Mouse (Mus musculus): ENCODE measurements around the gene Ryr1.

The Ryr1 gene

DNA sequence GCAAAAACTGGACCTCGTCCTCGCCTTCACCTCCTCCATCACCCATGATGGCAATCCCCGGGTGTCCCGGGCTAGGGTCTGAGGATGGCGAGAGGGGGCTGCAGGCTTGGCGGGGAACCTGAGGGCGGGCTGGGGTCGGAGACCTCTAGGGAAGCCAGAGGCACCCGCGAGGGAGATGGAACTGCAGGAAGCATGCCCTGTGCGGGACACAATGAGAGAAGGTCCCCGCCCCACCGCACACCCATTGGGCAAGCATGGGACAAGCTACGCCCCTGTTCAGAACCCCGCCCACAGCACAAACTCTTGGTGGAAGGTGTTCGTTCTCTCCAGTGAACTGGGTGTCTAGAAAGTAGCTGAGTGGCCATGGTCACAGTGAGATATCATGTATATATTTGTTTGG lies at the start of gene Ryr1:
Gene Ryr1, minus strand, starts transcription at position 210 of the 400 bp plus-strand sequence.
- peak; percentile 95 for DNase-seq (ENCODE audit: low read depth, low spot score)

DNA sequence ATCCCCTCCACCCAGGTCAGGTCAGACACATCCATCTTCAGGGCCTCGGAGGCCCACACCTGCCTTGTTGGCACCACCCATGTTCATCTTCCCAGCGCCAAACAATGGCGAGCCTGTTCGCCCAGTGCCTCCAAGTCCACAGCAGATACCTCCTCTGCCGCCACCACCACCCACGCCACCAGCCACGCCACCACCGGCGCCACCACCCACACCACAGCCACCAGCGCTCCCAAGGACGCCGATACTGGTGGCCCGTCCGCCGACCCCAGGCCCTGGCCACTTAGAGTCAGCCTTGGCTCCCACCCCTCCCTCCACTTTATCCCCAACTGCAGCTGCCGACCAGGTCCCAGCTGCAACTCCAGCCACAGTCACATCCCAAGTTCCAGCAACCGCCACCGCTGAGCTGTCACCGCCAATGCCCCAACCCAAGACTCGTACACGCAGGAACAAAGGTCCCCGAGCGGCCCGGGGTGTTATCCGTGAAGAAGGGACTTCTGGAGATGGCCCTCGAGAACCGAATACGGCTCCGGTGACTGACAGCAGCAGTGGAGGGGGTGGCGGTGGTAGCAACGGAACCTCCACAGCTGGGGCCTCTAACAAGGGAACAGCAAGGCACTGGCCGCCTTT lies 47.5 kb upstream of the Ryr1 start:
- DNase-seq (ENCODE audit: low read depth, low spot score): no peak

DNA sequence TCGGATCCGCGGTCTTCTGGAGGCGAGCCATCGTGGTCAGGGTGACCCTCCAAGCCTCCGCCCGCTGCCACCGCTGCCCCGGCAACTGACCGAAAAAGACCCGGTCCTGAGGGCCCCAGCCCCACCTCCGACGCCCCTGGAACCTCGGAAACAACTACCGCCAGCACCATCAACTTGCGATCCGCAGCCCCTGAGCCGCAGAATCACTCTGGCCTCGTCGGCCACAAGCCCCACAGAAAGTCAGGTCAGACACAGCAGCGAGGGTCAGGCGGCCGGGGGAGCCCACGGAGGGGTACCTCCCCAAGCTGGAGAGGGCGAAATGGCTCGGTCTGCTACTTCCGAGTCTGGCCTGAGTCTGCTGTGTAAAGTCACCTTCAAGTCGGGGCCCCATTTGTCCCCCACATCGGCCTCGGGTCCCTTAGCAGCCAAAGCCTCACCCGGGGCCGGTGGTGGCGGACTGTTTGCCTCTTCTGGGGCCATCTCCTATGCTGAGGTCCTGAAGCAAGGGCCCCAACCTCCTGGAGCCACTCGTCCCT lies 46.7 kb upstream of the Ryr1 start:
- no peak for DNase-seq (ENCODE audit: low read depth, low spot score)

DNA sequence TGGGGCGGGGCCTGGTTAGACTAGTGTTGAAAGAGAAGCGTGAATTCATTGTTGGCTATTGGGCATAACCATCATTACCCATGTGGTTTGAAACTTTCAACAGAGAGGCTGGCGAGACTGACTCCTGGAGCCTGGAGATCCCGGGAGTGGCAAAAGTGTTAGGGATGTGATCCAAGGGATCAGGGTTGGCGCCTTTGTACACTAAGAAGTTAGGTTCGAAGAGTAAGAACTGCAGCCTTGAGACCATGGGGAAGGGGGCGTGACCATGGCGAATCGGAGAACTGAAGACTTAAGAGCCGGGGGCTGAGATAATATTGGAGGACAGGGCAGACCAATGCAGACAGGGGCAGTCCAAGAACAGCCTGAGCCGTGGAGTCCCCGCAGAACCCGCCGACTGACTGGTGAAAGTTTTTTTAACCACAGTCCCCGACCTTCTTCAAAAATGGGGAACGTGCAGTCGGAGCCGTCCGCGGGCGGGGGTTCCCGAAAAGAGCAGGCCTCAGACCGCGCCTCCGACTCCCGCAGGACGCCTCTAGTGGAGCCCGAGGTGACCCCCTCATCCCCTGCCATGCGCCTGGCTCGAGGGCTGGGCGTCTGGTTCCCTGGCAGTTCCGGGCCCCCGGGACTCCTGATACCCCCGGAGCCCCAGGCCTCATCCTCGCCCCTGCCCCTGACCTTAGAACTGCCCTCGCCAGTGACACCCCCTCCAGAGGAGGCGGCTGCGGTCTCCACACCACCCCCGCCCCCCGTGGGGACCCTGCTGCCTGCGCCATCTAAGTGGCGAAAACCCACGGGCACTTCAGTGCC lies 46.0 kb upstream of the Ryr1 start:
- no peak for DNase-seq (ENCODE audit: low read depth, low spot score)

DNA sequence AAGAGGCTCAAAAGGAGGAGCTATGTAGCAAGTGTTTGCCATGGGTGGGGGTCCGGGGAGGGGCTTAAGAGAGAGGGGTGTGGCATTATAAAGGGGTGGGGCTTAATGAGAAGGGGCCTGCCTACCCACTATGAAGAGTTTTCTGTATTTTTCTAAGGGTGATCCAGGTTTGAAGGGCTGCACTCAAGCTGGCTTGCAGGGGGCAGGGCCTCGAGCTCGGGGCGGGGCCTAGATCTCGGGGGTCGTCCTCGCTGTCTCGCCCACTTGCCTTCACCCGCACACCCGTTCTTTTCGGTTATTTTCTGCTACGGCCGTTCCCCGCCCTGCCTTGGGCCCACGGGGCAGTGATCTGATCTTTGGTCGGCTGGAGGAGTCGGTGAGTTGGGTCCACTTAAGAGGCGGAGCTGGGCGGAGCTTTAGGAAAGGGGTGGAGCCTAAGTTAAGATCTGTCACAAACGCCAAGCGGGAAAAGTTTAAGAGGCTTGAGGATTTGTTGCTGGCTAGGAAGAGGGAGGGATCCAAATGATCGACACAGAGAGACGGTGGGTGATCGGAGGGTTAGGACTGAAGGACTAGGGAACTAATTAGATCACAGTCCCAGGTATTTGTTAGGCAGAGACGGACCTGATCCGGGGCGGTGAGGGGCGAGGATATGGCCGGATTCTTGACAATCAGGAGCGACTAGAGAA lies 45.2 kb upstream of the Ryr1 start, which contains the start of the genes Ggn and Spred3:
Gene Ggn, plus strand, starts transcription at position 145 of the 689 bp plus-strand sequence.
Gene Spred3, minus strand, starts transcription at position 346 of the 689 bp plus-strand sequence.
- DNase-seq (ENCODE audit: low read depth, low spot score): peak; percentile 92

DNA sequence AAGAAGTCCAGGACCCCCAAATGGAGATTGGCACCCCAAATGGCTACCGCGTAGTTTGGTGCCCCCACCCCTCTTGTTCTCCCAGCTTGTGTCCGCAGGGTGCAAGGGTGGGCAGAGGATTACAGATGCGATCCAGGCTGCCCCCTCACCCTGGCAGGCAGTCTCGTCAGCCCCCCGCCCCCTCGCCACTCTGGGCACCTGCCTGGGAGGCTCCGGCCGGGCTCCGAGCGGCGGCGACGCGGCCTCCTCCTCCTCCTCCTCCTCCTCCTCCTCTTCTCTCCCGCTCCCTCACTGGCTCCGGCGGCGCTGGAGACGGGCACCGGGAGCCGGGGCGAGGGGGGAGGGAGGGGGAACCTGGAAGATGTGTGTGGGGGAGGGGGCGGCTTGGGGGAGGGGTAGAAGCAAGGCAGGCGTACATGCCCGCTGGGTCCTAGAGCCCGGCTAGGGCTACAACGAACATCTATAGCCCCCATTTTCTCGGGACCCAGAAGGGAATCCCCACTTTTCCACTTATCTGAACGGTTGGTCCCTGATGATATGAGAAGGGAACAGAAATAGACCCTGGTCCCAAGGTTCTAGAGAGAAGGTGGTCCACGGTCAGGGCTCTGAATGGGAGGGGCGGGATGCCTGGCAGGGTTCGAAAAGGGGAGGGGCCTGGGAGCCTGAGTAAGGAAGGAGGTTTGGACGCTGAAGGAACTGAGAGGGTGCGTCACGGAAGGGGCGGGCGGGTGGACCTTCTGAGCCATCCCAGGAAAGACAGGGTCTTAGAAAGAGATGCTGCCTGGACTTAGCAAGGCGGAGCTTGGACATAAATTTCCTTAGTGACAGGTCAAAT lies 44.5 kb upstream of the Ryr1 start:
- peak; percentile 97 for DNase-seq (ENCODE audit: low read depth, low spot score)

DNA sequence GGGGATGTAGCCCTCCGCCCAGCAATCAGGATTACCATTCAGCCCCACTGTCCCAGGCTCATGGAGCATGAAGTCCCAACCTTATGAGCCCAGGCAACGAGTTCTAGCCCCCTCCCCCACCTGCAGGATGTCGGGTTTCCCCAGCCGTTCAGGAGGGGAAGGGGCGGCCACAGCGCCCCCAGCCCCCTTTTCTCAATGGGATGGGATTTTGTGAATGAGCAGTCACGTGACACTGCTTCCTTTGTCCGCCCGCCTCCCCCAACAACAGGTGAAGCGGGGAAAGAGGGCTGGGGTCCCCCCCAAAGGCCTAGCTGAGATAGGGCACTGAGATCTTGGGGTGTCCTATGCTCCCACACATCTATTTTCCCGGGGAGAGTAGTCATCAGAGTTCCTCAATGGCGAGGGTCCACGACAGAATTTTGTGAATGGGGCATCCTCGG lies 43.8 kb upstream of the Ryr1 start:
- peak; percentile 52 for DNase-seq (ENCODE audit: low read depth, low spot score)

DNA sequence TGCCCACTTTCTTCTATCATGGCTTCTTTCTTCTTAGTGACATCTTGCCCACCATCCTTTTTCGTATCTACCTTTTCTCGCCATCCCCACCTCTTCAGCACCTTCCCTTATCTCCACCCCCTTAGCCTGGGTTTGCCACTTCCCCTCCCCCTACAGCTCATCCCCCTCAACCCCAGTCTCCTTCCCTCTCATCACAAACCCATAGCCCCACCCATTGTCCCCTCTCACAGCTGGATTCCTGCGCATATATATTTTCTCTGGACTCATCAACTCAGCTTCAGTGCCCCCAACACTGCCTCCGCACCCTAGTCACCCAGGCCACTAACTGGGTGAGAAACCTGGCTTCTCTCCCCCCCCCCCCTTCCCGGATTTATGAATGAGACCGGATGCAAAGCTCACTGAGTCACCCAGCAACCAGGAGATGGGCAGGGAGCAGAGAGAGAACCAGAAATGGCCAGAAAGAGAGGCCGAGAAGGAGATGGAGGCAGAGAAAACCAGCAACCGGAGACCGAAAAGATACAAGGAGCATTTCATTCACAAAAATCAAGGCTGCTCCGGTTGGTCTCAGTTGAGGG lies 43.2 kb upstream of the Ryr1 start:
- peak; percentile 52 for DNase-seq (ENCODE audit: low read depth, low spot score)

DNA sequence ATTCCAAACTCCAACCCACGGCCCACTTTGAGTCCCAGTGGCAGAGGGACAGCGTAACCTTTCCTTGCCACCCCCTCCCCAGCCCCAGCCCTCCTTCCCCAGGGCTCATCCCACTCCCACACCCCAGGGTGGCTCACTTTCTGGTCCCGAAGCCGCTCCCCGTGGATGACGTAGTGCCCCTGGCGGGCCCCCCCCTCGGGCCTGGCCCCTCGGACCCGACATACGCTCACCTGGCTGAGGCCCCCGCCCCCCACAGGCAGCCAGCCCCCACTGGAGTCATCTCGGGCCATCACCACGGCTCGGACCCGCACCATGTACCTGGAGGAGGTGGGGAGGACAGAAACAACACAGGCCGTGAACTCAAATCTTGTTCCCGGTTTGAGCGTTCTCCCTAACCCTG lies 42.7 kb upstream of the Ryr1 start:
- DNase-seq (ENCODE audit: low read depth, low spot score): no peak

DNA sequence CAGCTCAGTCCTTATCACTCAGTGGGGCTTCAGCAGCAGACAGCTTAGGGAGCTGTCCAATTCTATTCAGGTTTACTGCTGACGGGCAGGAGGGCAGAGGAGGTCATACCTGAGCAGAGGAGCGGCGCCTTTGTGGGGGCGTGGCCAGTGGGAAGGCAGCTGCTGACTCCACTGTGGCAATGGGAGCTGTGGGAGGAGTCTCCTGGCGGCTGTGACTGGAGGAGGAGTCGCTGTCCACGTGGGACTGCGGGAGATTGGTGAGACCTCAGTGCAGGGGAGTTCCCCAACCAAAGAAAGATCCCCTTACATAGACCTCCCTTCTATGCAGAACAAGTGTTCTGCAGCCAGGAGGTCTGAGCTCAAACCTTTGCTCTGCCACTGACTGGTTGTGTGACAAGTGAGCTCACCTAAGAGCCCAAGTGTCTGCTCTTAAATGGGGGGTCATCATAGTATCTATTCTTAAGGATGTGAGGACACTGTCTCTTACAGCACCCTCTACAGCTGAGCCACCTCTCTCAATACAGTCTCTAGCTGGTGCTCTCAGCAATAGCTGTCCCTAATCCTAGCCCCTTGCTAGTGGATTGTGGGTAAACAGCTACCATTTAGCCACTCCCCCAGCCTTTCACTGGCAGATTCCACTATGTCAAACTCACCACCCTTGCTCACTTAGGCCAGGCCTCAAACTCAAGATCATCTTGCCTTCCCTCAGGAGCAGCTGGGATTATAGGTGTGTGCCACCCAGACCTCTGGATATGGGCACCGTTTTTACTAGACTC lies 38.0 kb upstream of the Ryr1 start:
- DNase-seq (ENCODE audit: low read depth, low spot score): peak; percentile 99

DNA sequence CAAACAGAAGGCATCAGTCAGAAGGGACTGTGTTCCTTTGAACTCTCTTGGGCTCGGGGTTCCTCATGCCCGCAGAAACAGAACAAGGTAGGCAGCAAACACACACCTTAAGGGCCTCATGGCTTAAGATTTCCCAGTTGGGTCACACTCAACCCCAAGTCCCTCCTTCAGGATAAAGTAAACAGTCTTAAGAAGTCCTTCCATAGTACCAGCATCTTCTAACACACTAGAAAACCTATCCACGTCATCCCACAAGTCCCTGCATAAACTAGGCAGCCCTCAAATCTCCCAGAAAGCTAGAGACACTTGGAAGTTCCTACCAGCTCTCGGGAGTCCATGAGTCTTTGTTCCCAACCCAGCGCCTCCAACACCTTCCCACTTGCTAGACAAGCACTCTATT lies 37.3 kb upstream of the Ryr1 start:
- DNase-seq (ENCODE audit: low read depth, low spot score): no peak

DNA sequence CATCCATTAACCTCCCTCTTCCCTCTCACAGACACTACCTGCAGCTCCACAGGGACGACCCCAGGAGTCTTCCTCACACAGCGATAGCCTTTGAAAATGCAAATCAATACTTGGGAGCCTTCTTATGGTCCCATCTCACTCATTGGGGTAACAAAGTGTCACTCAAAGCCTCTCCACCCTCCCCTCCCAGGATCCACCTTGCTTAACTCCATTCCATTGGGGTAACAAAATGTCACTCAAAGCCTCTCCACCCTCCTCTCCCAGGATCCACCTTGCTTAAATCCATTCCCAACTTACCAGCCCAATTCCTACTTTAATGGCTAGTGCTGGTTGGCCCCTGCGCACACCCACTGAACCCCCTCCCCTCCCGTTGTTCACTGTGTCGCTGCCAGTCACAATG lies 33.3 kb upstream of the Ryr1 start:
- peak; percentile 99 for DNase-seq (ENCODE audit: low read depth, low spot score)

DNA sequence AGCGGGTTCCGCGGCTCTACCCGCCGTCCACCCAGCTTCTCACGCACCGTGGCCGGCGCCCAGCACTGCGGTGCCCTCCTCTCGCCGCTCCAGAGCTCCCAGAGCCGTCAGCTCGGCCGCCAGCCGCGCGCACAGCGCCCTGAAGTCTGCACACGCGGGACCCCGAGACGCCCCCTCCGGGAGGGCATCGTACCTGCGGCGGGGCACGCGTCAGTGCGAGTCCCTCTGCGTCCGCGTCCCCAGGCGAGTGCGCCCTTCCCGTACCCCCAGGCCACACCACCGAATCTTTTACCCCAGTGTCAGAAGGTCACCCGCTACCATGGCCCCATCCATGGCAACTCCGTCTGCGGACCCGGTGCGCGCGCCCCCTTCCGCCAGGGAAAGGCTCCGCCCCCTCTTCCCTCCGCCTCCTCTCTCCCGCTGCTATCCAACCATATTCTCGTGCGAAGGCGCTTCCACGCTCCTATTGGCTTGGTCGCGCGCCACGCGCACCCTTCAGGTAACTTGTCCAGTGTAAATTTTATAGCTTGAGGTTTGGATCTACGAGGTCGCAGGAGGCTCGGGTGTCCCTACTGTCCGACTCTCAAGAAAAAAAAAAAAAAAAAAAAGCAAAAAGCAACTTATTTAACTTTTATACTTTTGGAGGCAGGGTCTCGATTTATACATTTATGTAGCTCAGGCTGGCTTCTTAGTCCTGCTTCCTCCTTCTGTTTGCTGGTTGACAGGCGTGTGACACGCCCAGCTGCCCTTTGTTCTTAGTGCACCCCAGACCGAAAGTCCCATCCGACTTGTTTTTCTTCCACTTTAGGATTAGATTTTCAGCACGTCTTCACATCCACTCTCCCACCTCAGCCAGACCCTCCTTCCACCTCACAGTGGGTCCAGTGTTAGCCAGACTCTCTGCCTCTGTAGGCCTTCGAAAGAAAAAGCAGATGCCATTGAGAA lies 31.1 kb upstream of the Ryr1 start, which contains the start of gene Fam98c:
Gene Fam98c, minus strand, starts transcription at position 397 of the 945 bp plus-strand sequence.
- peak; percentile 93 for DNase-seq (ENCODE audit: low read depth, low spot score)

DNA sequence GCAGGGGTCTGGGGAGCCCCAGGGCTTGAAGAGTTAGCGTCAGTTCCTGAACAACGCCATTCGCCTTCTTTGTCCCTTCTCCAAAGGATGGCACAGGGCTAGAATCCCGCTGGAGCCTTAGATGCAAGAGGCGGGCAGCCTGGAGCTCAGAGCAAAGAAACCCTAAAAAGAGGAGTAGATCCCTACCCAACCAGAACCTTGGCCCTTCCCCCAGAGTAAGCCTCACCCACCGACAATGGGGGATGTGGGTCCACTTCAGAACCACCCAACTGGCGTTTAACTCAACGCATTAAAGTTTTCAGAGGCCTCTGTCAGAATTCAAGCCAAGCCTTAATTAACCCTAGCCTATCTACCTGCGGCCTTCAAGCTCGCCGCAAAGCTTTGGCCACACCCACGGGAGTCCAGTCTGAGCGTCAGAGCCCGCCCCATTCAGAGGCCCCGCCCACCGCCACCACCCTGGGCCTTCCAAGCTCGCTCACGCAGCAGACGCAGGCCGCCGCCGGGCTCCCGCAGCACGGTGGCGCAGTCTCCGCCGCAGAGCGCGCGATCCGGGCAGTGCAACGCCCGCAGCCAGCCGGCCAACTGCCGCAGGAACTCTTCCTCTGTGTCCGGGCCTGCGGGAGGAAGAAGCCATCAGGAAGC lies 30.3 kb upstream of the Ryr1 start:
- DNase-seq (ENCODE audit: low read depth, low spot score): peak; percentile 93

DNA sequence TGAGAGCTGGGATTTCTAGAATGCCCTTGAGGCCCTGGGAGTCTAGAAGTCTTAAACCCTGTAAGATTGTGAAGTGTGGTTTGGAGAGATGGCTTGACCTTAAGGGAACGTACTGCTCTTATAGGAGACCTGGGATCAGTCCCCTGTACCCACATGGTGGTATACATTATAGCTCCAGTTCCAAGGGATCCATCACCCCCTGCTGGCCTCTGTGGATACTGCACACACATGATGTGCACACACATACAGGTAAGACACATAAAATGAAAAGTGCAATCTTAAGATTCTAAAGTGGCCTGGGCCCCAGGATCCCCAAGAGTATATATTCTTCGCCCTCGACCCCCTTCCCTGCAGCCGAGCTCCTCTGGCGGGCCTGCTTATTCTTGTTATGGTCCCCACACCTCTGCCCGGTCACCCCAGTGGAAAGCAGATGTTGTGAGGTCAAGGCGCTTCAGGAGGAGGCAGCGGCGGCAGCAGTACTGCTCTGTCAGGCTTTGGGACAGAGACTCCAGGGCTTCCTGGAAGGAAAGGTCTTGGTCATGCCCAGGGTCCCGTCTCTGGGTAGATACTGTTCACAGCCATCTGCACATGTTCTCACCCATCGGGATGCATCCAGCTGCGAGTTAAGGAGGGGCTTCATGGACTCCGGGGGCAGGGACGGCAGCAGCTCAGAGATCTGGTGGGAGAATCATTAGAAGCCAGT lies 29.2 kb upstream of the Ryr1 start:
- DNase-seq (ENCODE audit: low read depth, low spot score): peak; percentile 86

DNA sequence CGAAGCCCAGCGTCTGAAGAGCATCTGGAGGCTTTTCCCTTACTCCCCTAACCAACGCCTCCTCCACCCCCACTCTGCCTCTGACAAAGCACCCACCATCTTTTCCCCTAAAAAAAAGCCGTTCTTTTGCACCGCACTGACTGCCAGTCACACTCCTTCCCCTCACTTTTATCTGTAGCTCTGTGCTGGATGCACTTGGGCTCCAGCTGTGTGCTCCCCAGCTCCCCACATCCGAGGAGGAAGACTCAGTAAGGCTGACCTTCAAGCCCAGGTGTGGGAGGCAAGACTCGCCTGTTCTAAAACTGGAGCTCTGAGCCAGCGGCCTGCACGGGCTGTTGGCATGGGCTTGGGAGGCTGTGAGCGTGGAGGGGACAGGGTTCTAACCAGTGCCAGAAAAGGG lies 26.5 kb upstream of the Ryr1 start:
- no peak for DNase-seq (ENCODE audit: low read depth, low spot score)

DNA sequence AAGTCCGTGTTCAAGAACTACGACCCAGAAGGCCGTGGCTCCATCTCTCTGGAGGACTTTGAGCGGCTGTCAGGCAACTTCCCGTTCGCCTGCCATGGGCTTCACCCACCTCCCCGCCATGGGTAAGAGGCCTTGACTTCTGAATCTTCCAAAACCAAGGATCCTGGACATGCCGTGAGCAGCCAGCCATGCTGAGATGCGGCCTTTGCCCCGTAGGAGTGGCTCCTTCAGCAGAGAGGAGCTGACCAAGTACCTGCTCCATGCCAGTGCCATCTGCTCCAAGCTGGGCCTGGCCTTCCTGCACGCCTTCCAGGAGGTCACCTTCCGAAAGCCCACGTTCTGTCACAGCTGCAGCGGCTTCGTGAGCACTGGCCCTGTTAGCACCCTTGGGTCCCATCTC lies 23.8 kb upstream of the Ryr1 start:
- no peak for DNase-seq (ENCODE audit: low read depth, low spot score)

All from R1 (cell line).